Comparison of ENCODE assay signal across 14 mouse cellular contexts in the genomic region with DNA sequence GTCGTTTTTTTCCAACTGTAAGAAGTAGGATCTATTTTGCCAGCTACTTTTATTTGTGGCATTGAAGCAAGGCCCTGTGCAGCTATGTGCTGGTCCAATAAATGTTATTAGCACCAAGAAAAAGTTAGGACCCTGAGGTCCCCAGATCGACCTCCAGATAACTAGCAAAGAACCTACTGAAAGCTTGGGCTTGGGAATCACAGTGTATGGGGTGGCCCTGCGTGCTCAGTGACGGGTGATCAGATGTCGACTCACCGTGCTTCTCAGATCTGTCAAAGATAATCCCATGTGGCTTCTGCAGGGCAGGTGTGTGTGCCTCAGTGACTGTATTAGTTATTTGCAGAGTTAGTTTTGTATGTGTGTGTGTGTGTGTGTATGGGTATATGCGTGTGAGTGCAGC. TPM values are rescaled to one million over a fixed set of nuclear protein-coding genes. Genes with fewer than 3 reads are reported as not detected.
DNase-seq lines count a peak whose midpoint lies in the region; ATAC-seq and TF ChIP-seq lines count a peak whose summit lies in the region.
"Had no signal": no experiment of that assay in that cellular context is flagged by ENCODE, and none has a peak within 500 bp of the region (broad histone marks: within the 10 kb centered on the region; RNA-seq: fewer than 3 reads in every experiment).

No protein-coding gene starts in this region.

- H3K4me3 ChIP-seq in limb, embryonic 12.5 days (replicated peaks) = peak overlapping the region; percentile 63; the same call in 1 of the 2 replicates
- no peak overlapping the region for H3K4me3 ChIP-seq in limb, embryonic 10.5 days
- H3K4me3 ChIP-seq in E14TG2a.4 (replicated peaks; ENCODE audit: low read length) = 0 out of 2 replicates have a peak overlapping the region, but pooled peaks have one; percentile 80
- no peak overlapping the region for H3K4me3 ChIP-seq in liver, postnatal 0 days (ENCODE audit: low read depth, low read length)

- H3K4me2 ChIP-seq in limb, embryonic 12.5 days = 0 out of 2 replicates have a peak overlapping the region, but pooled peaks have one; percentile 98
- H3K4me2 ChIP-seq in liver, postnatal 0 days (ENCODE audit: low read depth, low read length) = peak overlapping the region; percentile 83

- H3K36me3 ChIP-seq in limb, embryonic 12.5 days = peaks cover 32% of the 10 kb centered on the region
- H3K36me3 ChIP-seq in limb, embryonic 10.5 days = peaks cover 26% of the 10 kb centered on the region
- H3K36me3 ChIP-seq in E14TG2a.4 (ENCODE audit: insufficient read depth, low read length) = peaks cover 59% of the 10 kb centered on the region
- peaks cover 39% of the 10 kb centered on the region for H3K36me3 ChIP-seq in liver, postnatal 0 days (replicated peaks; ENCODE audit: insufficient read depth, low read length)

- no peak for TF ChIP-seq EP300 in liver, postnatal 0 days (IDR thresholded peaks at IDR 0.05; ENCODE audit: low read depth)

- H3K27ac ChIP-seq in limb, embryonic 12.5 days = no peak overlapping the region
- no peak overlapping the region for H3K27ac ChIP-seq in limb, embryonic 10.5 days
- no peak overlapping the region for H3K27ac ChIP-seq in liver, postnatal 0 days (ENCODE audit: low read depth)
- H3K27ac ChIP-seq: heart, embryonic 13.5 days had no signal

- no peaks in the 10 kb centered on the region for H3K27me3 ChIP-seq in limb, embryonic 12.5 days
- peaks cover 7% of the 10 kb centered on the region; the same call in 1 of the 2 replicates for H3K27me3 ChIP-seq in limb, embryonic 10.5 days (ENCODE audit: low read depth, poor library complexity, severe bottlenecking)
- H3K27me3 ChIP-seq in E14TG2a.4 (ENCODE audit: insufficient read depth, low read length) = no peaks in the 10 kb centered on the region
- no peaks in the 10 kb centered on the region for H3K27me3 ChIP-seq in liver, postnatal 0 days (ENCODE audit: insufficient read depth, low read length)
- H3K27me3 ChIP-seq: heart, embryonic 13.5 days had no signal

- H3K9ac ChIP-seq in limb, embryonic 12.5 days (replicated peaks) = no peak overlapping the region
- H3K9ac ChIP-seq in liver, postnatal 0 days (replicated peaks) = no peak overlapping the region

- no peaks in the 10 kb centered on the region for H3K9me3 ChIP-seq in limb, embryonic 12.5 days
- no peaks in the 10 kb centered on the region for H3K9me3 ChIP-seq in limb, embryonic 10.5 days (replicated peaks)
- H3K9me3 ChIP-seq in E14TG2a.4 (ENCODE audit: low read length) = no peaks in the 10 kb centered on the region
- H3K9me3 ChIP-seq in liver, postnatal 0 days (ENCODE audit: low read length) = no peaks in the 10 kb centered on the region
- H3K9me3 ChIP-seq: heart, embryonic 13.5 days had no signal

- peaks cover 27% of the 10 kb centered on the region for H3K4me1 ChIP-seq in limb, embryonic 12.5 days (replicated peaks)
- H3K4me1 ChIP-seq in limb, embryonic 10.5 days = peaks cover 39% of the 10 kb centered on the region
- H3K4me1 ChIP-seq in E14TG2a.4 (replicated peaks; ENCODE audit: low read depth, low read length) = peaks cover 88% of the 10 kb centered on the region
- H3K4me1 ChIP-seq in liver, postnatal 0 days (ENCODE audit: insufficient read depth) = peaks cover 20% of the 10 kb centered on the region

- DNase-seq in cerebellum, adult 9-11 months = peak; percentile 35
- DNase-seq in cerebellum, postnatal 4 days (ENCODE audit: low spot score in 2 of 2) = no peak
- no peak for DNase-seq in limb, embryonic 10.5 days (ENCODE audit: low spot score)
- DNase-seq in liver, postnatal 0 days = no peak
- DNase-seq in gastrocnemius, postnatal 25 days = no peak
- no peak for DNase-seq in layer of hippocampus, adult 18-20 months (ENCODE audit: low spot score in 2 of 2)

- WGBS in limb, embryonic 12.5 days = 89% methylated on average over 7 of the region's 7 CpGs
- 87% methylated on average over 7 of the region's 7 CpGs for WGBS in limb, embryonic 10.5 days
- 79% methylated on average over 7 of the region's 7 CpGs for WGBS in liver, postnatal 0 days (ENCODE audit: insufficient replicate concordance)

- no peak for TF ChIP-seq CTCF in E14TG2a.4 (conservative IDR thresholded peaks at IDR 0.05; ENCODE audit: low read length)
- no peak for TF ChIP-seq CTCF in liver, postnatal 0 days (IDR thresholded peaks at IDR 0.05; ENCODE audit: low read depth)

- no peak for ATAC-seq in limb, embryonic 12.5 days (ENCODE audit: insufficient number of reproducible peaks, insufficient read depth, low FRiP score, low TSS enrichment, low read depth)
- ATAC-seq in liver, postnatal 0 days = no peak
- ATAC-seq: forebrain, embryonic 16.5 days; hindbrain, embryonic 16.5 days had no signal

RNA-seq across cellular contexts. Expression of a gene that starts 5.7 kb away (rescaled TPM):
- polyA plus RNA-seq in limb, embryonic 12.5 days (2016; fragmentation: Nextera tagmentation; extraction: Ambion mirVana) = 21.8 and 22.4 TPM in 2 replicates
- polyA plus RNA-seq in limb, embryonic 10.5 days (2016; fragmentation: Nextera tagmentation; extraction: Ambion mirVana) = 20.2 and 23.2 TPM in 2 replicates
- 7.1 and 7.9 TPM in 2 replicates for polyA plus RNA-seq in liver, postnatal 0 days (2015; fragmentation: Nextera tagmentation; extraction: Ambion mirVana)
- 10 to 100 TPM; 11.1 to 11.3 TPM for total RNA-seq in gastrocnemius, postnatal 25 days (2021)
- total RNA-seq in layer of hippocampus, adult 18-20 months (2021) = 10 to 100 TPM; 34.3 to 34.4 TPM

RNA-seq across cellular contexts. Expression of a gene that starts 5.7 kb away (rescaled TPM):
- polyA plus RNA-seq in limb, embryonic 12.5 days (2016; fragmentation: Nextera tagmentation; extraction: Ambion mirVana) = 21.5 and 23.5 TPM in 2 replicates
- 9.2 and 16.0 TPM in 2 replicates for polyA plus RNA-seq in limb, embryonic 10.5 days (2016; fragmentation: Nextera tagmentation; extraction: Ambion mirVana)
- polyA plus RNA-seq in liver, postnatal 0 days (2015; fragmentation: Nextera tagmentation; extraction: Ambion mirVana) = 47.0 and 47.9 TPM in 2 replicates
- total RNA-seq in gastrocnemius, postnatal 25 days (2021) = 10 to 100 TPM; 31.2 to 41.2 TPM
- 10 to 100 TPM; 38.3 to 38.5 TPM for total RNA-seq in layer of hippocampus, adult 18-20 months (2021)

RNA-seq across cellular contexts. Expression of a gene that starts 8.0 kb away (rescaled TPM):
- 61.3 and 64.2 TPM in 2 replicates for polyA plus RNA-seq in limb, embryonic 12.5 days (2016; fragmentation: Nextera tagmentation; extraction: Ambion mirVana)
- 43.2 and 43.9 TPM in 2 replicates for polyA plus RNA-seq in limb, embryonic 10.5 days (2016; fragmentation: Nextera tagmentation; extraction: Ambion mirVana)
- polyA plus RNA-seq in liver, postnatal 0 days (2015; fragmentation: Nextera tagmentation; extraction: Ambion mirVana) = 6.8 and 7.4 TPM in 2 replicates
- 10 to 100 TPM; 27.3 to 28.5 TPM for total RNA-seq in gastrocnemius, postnatal 25 days (2021)
- 10 to 100 TPM; 61.9 to 63.0 TPM for total RNA-seq in layer of hippocampus, adult 18-20 months (2021)

RNA-seq across cellular contexts. Expression of a gene that starts 12.1 kb away (rescaled TPM):
- 66.2 and 79.3 TPM in 2 replicates for polyA plus RNA-seq in limb, embryonic 12.5 days (2016; fragmentation: Nextera tagmentation; extraction: Ambion mirVana)
- 88.1 and 92.2 TPM in 2 replicates for polyA plus RNA-seq in limb, embryonic 10.5 days (2016; fragmentation: Nextera tagmentation; extraction: Ambion mirVana)
- polyA plus RNA-seq in liver, postnatal 0 days (2015; fragmentation: Nextera tagmentation; extraction: Ambion mirVana) = 12.6 and 13.0 TPM in 2 replicates
- total RNA-seq in gastrocnemius, postnatal 25 days (2021) = 10 to 100 TPM; 10.2 to 11.7 TPM
- 10 to 100 TPM; 29.6 to 32.9 TPM for total RNA-seq in layer of hippocampus, adult 18-20 months (2021)

RNA-seq across cellular contexts. Expression of a gene that starts 16.4 kb away (rescaled TPM):
- 0.46 and 1.1 TPM in 2 replicates for polyA plus RNA-seq in limb, embryonic 12.5 days (2016; fragmentation: Nextera tagmentation; extraction: Ambion mirVana)
- 0.20 and 0.38 TPM in 2 replicates for polyA plus RNA-seq in limb, embryonic 10.5 days (2016; fragmentation: Nextera tagmentation; extraction: Ambion mirVana)
- 0.41 and 0.54 TPM in 2 replicates for polyA plus RNA-seq in liver, postnatal 0 days (2015; fragmentation: Nextera tagmentation; extraction: Ambion mirVana)
- not detected for total RNA-seq in gastrocnemius, postnatal 25 days (2021)
- under 1 TPM in 1 of 2 experiments, not detected in 1; 0.42 TPM for total RNA-seq in layer of hippocampus, adult 18-20 months (2021)
- total RNA-seq: adrenal gland, adult 2 months; gastrocnemius, postnatal 14 days had no signal
- polyA plus RNA-seq: adrenal gland, adult 2 months; kidney, adult 2 months had no signal

Comparison
In these comparisons a context has a peak if more than half of its experiments do, and no peak if none do; other contexts are left out.
1. H3K4me3 ChIP-seq: peak in limb, embryonic 12.5 days (single experiment) and E14TG2a.4 (single experiment); none in limb, embryonic 10.5 days (single experiment) and liver, postnatal 0 days (single experiment).